Mouse (Mus musculus) CH12.LX (cell line): ENCODE measurements around the gene Pdlim1. TPM values are rescaled to one million over a fixed set of nuclear protein-coding genes. Genes with fewer than 3 reads are reported as not detected.

Source experiments
- DNase-seq: peaks from one replicate; pipeline ENCODE4 v3.0.0-alpha.2; 2013; ENCODE audit errors: extremely low read depth
- H3K27ac ChIP-seq: 2 replicates; pipeline ENCODE4 v1.5.1; 2012; ENCODE audit warnings: low read depth, mild to moderate bottlenecking, control low read depth, moderate library complexity; ENCODE audit not compliant: insufficient read depth
- H3K27me3 ChIP-seq: replicated peaks from 2 replicates; pipeline ENCODE3; 2012; ENCODE audit warnings: inconsistent platforms
- H3K36me3 ChIP-seq, 2 experiments: replicated peaks in 1 of 2; 2 replicates each; pipeline versions ENCODE3 to v1.6.1; 2012; ENCODE audit warnings: inconsistent platforms in 1 of 2, low read length in 1 of 2, mild to moderate bottlenecking in 1 of 2, mixed read lengths in 1 of 2, moderate library complexity in 1 of 2; ENCODE audit not compliant: control insufficient read depth in 1 of 2, insufficient read depth in 1 of 2
- H3K4me1 ChIP-seq, 2 experiments: 2 replicates each; pipeline ENCODE4 v1.6.1; 2012; ENCODE audit warnings: inconsistent platforms in 1 of 2, moderate library complexity in 1 of 2; ENCODE audit not compliant: insufficient read depth in 2 of 2, control insufficient read depth in 1 of 2
- H3K4me2 ChIP-seq: 2 replicates; pipeline ENCODE4 v1.6.1; 2012; ENCODE audit warnings: low read depth, mild to moderate bottlenecking, control low read depth; ENCODE audit not compliant: poor library complexity, insufficient read depth, severe bottlenecking
- H3K4me3 ChIP-seq, 3 experiments: fragments of 150-350 bp in 1 of 3; sonication (generic) in 1 of 3; replicated peaks in 1 of 3; 2 replicates each; pipeline versions ENCODE3 to v1.5.1; 2011 to 2012; ENCODE audit warnings: low read depth in 2 of 3, low read length in 2 of 3, mild to moderate bottlenecking in 2 of 3, moderate library complexity in 2 of 3, control low read depth in 1 of 3, improper control_type of control experiment in 1 of 3, inconsistent platforms in 1 of 3, mixed read lengths in 1 of 3; ENCODE audit not compliant: poor library complexity in 1 of 3
- H3K79me2 ChIP-seq: replicated peaks from 2 replicates; pipeline ENCODE4 v1.6.1; 2012; ENCODE audit warnings: mild to moderate bottlenecking, moderate library complexity; ENCODE audit not compliant: control insufficient read depth, poor library complexity, insufficient read depth, severe bottlenecking; ENCODE audit errors: extremely low read depth
- H3K9ac ChIP-seq: 2 replicates; pipeline ENCODE4 v1.6.1; 2012; ENCODE audit warnings: low read depth, mild to moderate bottlenecking, control low read depth, moderate library complexity; ENCODE audit not compliant: insufficient read depth
- H3K9me3 ChIP-seq: replicated peaks from 2 replicates; pipeline ENCODE3; 2012; ENCODE audit warnings: low read length, inconsistent platforms, mixed read lengths
- CTCF ChIP-seq, 2 experiments: IDR thresholded peaks in 1 of 2; conservative IDR thresholded peaks in 1 of 2; 2 replicates each; pipeline ENCODE4 v1.5.1; 2011 to 2012; ENCODE audit warnings: low read depth in 2 of 2, low read length in 2 of 2, improper control_type of control experiment in 1 of 2, inconsistent platforms in 1 of 2, mild to moderate bottlenecking in 1 of 2, moderate library complexity in 1 of 2
- ELF1 ChIP-seq: IDR thresholded peaks from 2 replicates; pipeline ENCODE4 v1.6.1; 2014; ENCODE audit warnings: low read depth, mild to moderate bottlenecking, inconsistent platforms, low read length, improper control_type of control experiment
- EP300 ChIP-seq: IDR thresholded peaks from 2 replicates; pipeline ENCODE4 v1.6.1; 2011; ENCODE audit warnings: low read length, improper control_type of control experiment
- ETS1 ChIP-seq: conservative IDR thresholded peaks from 2 replicates; pipeline ENCODE4 v1.6.1; 2012; ENCODE audit warnings: low read depth, mild to moderate bottlenecking, inconsistent platforms, low read length, improper control_type of control experiment, moderate library complexity
- HCFC1 ChIP-seq: IDR thresholded peaks from 2 replicates; pipeline ENCODE4 v1.6.1; 2012; ENCODE audit warnings: low read depth, mild to moderate bottlenecking, inconsistent platforms, low read length, improper control_type of control experiment
- IRF4 ChIP-seq: IDR thresholded peaks from 2 replicates; pipeline ENCODE4 v1.6.1; 2014; ENCODE audit warnings: low read depth, mild to moderate bottlenecking, inconsistent platforms, low read length, improper control_type of control experiment
- JUN ChIP-seq: IDR thresholded peaks from 2 replicates; pipeline ENCODE4 v1.6.1; 2011; ENCODE audit warnings: low read depth, mild to moderate bottlenecking, low read length, improper control_type of control experiment, moderate library complexity; ENCODE audit not compliant: insufficient read depth
- KAT2A ChIP-seq: IDR thresholded peaks from 2 replicates; pipeline ENCODE4 v1.6.1; 2012; ENCODE audit warnings: low read length, improper control_type of control experiment, inconsistent platforms; ENCODE audit not compliant: insufficient replicate concordance
- MAFK ChIP-seq: IDR thresholded peaks from 2 replicates; pipeline ENCODE4 v1.6.1; 2011; ENCODE audit warnings: low read length, improper control_type of control experiment; ENCODE audit not compliant: insufficient replicate concordance
- MAX ChIP-seq: IDR thresholded peaks from 2 replicates; pipeline ENCODE4 v1.6.1; 2011; ENCODE audit warnings: low read length, improper control_type of control experiment
- MAZ ChIP-seq: IDR thresholded peaks from 2 replicates; pipeline ENCODE4 v1.6.1; 2012; ENCODE audit warnings: low read depth, mild to moderate bottlenecking, inconsistent platforms, low read length, improper control_type of control experiment, moderate library complexity
- MXI1 ChIP-seq: IDR thresholded peaks from 2 replicates; pipeline ENCODE4 v1.6.1; 2011; ENCODE audit warnings: mild to moderate bottlenecking, low read depth, low read length, improper control_type of control experiment
- MYC ChIP-seq: IDR thresholded peaks from 2 replicates; pipeline ENCODE4 v1.6.1; 2011; ENCODE audit warnings: low read depth, mild to moderate bottlenecking, improper control_type of control experiment, low read length
- NELFE ChIP-seq: IDR thresholded peaks from 2 replicates; pipeline ENCODE4 v1.6.1; 2011; ENCODE audit warnings: low read depth, low read length, improper control_type of control experiment
- POLR2A ChIP-seq: IDR thresholded peaks from 2 replicates; pipeline ENCODE4 v1.6.1; 2011; ENCODE audit warnings: low read depth, mild to moderate bottlenecking, improper control_type of control experiment, low read length
- POLR2AphosphoS2 ChIP-seq: IDR thresholded peaks from 2 replicates; pipeline ENCODE4 v1.6.1; 2011; ENCODE audit warnings: low read depth, low read length, improper control_type of control experiment
- RAD21 ChIP-seq: IDR thresholded peaks from 2 replicates; pipeline ENCODE4 v1.6.1; 2011; ENCODE audit warnings: low read depth, mild to moderate bottlenecking, low read length, improper control_type of control experiment, moderate library complexity
- RCOR1 ChIP-seq: conservative IDR thresholded peaks from 2 replicates; pipeline ENCODE4 v1.6.1; 2012; ENCODE audit warnings: low read depth, mild to moderate bottlenecking, inconsistent platforms, low read length, improper control_type of control experiment
- SIN3A ChIP-seq: IDR thresholded peaks from 2 replicates; pipeline ENCODE4 v1.6.1; 2012; ENCODE audit warnings: low read length, improper control_type of control experiment, inconsistent platforms
- SMC3 ChIP-seq: IDR thresholded peaks from 2 replicates; pipeline ENCODE4 v1.6.1; 2011; ENCODE audit warnings: low read depth, low read length, improper control_type of control experiment
- UBTF ChIP-seq: IDR thresholded peaks from 2 replicates; pipeline ENCODE4 v1.6.1; 2012; ENCODE audit warnings: low read depth, mild to moderate bottlenecking, inconsistent platforms, low read length, improper control_type of control experiment, moderate library complexity
- ZKSCAN1 ChIP-seq: IDR thresholded peaks from 2 replicates; pipeline ENCODE4 v1.6.1; 2012; ENCODE audit warnings: low read depth, inconsistent platforms, low read length, improper control_type of control experiment, borderline replicate concordance
- dilution Hi-C: fragments of 300-500 bp; cut with MboI; formaldehyde crosslinking; loops from 2 replicates; pipeline ENCODE4 v1.14.3; 2020; ENCODE audit warnings: low sequenced_read_pairs; ENCODE audit not compliant: extremely low pct_unique_long_range_greater_than_20kb, extremely low pct_ligation_motif_present
- in situ Hi-C: fragments of 300-500 bp; cut with MboI; formaldehyde crosslinking; loops from 3 replicates; pipeline ENCODE4 v1.14.3; 2019; ENCODE audit warnings: low sequenced_read_pairs, low pct_ligation_motif_present, low pct_unique_long_range_greater_than_20kb, mixed read lengths
- polyA plus RNA-seq: library from polyadenylated mRNA; unstranded; fragments of >175 nt; gene quantifications from 2 replicates; pipeline ENCODE4 v1.2.1, GENCODE M21; 2012; ENCODE audit warnings: low read depth; ENCODE audit not compliant: insufficient read length
- total RNA-seq, 2 experiments: library from RNA; depleted of rRNA; stranded (reverse); fragments of 300-350 nt in 1 of 2; fragments of >200 nt in 1 of 2; gene quantifications; 2 replicates each; pipeline ENCODE4 v1.2.3; 2012 to 2014

Pdlim1 gene
- total and polyA plus RNA-seq, 3 experiments = 15.1 to 54.9 (median 18.7) TPM

GRCm38 (mm10) chr19:40311631-40312030, 40.0 kb upstream of the Pdlim1 start:
- no peaks in the 10 kb centered on the region for H3K79me2 ChIP-seq
- H3K4me2 ChIP-seq = no peak overlapping the region
- H3K27me3 ChIP-seq = no peaks in the 10 kb centered on the region
- no peak overlapping the region for H3K9ac ChIP-seq
- peaks cover 0 to 29% of the 10 kb centered on the region in 2 experiments for H3K36me3 ChIP-seq
- H3K27ac ChIP-seq = no peak overlapping the region
- dilution Hi-C loops = no loop called here
- H3K9me3 ChIP-seq = no peaks in the 10 kb centered on the region
- in situ Hi-C loops = no loop called here
- no peaks in the 10 kb centered on the region for H3K4me1 ChIP-seq
- TF ChIP-seq POLR2A (no peak), CTCF (conservative IDR thresholded peaks at IDR 0.05 in 1 of 2, IDR thresholded peaks at IDR 0.05 in 1 of 2; ENCODE audit: low read depth in 2 of 2, low read length in 2 of 2) (no peak), JUN (no peak), UBTF (no peak), KAT2A (no peak), MAFK (no peak), MXI1 (no peak), RAD21 (no peak), ZKSCAN1 (no peak)
- DNase-seq = no peak
- no peak overlapping the region for H3K4me3 ChIP-seq

GRCm38 (mm10) chr19:40310410-40311130, 38.9 kb upstream of the Pdlim1 start:
- no peak overlapping the region for H3K27ac ChIP-seq
- dilution Hi-C loops (no loop called here), in situ Hi-C loops (no loop called here)
- no peak overlapping the region for H3K4me3 ChIP-seq
- H3K4me2 ChIP-seq = no peak overlapping the region
- no peaks in the 10 kb centered on the region for H3K27me3 ChIP-seq
- no peaks in the 10 kb centered on the region for H3K79me2 ChIP-seq
- H3K36me3 ChIP-seq = peaks cover 0 to 29% of the 10 kb centered on the region in 2 experiments
- no peaks in the 10 kb centered on the region for H3K4me1 ChIP-seq
- no peaks in the 10 kb centered on the region for H3K9me3 ChIP-seq
- no peak for TF ChIP-seq EP300
- TF ChIP-seq MAZ = no peak
- TF ChIP-seq SMC3 = no peak
- no peak for TF ChIP-seq POLR2AphosphoS2
- no peak for TF ChIP-seq HCFC1
- no peak for TF ChIP-seq MYC
- TF ChIP-seq RCOR1 = no peak
- TF ChIP-seq MAX = no peak
- TF ChIP-seq ELF1 = no peak
- no peak for TF ChIP-seq NELFE
- no peak for TF ChIP-seq JUN
- TF ChIP-seq IRF4 = no peak
- no peak for TF ChIP-seq CTCF (conservative IDR thresholded peaks at IDR 0.05 in 1 of 2, IDR thresholded peaks at IDR 0.05 in 1 of 2; ENCODE audit: low read depth in 2 of 2, low read length in 2 of 2)
- no peak for TF ChIP-seq SIN3A
- TF ChIP-seq UBTF = no peak
- no peak for TF ChIP-seq ETS1
- DNase-seq = no peak
- H3K9ac ChIP-seq = no peak overlapping the region
